Mouse (Mus musculus): ENCODE data around the gene Mettl24. TPM values are rescaled to one million over a fixed set of nuclear protein-coding genes. Genes with fewer than 3 reads are reported as not detected.

Mettl24 gene
- polyA plus RNA-seq, 1 experiment from 2014 or later: 3.9 TPM

GRCm38 (mm10) chr10:40716296-40716695, 33.2 kb downstream of the Mettl24 start:
- H3K27ac ChIP-seq: no peak overlapping the region
- no peak for ATAC-seq (replicated peaks; ENCODE audit: low FRiP score, low read depth)
- no peak overlapping the region for H3K9ac ChIP-seq (ENCODE audit: low read depth, low read length)
- H3K27me3 ChIP-seq (ENCODE audit: insufficient read depth, low read length): no peaks in the 10 kb centered on the region
- no peaks in the 10 kb centered on the region for H3K36me3 ChIP-seq (ENCODE audit: insufficient read depth, low read length)
- WGBS: 47% methylated on average over 8 of the region's 8 CpGs
- DNase-seq (ENCODE audit: low spot score): no peak
- no peaks in the 10 kb centered on the region for H3K9me3 ChIP-seq (replicated peaks; ENCODE audit: low read length)
- no peaks in the 10 kb centered on the region for H3K4me1 ChIP-seq (replicated peaks; ENCODE audit: insufficient read depth, low read length)
- H3K4me2 ChIP-seq (ENCODE audit: low read length): no peak overlapping the region
- H3K4me3 ChIP-seq (replicated peaks; ENCODE audit: low read depth, low read length): no peak overlapping the region
- TF ChIP-seq CTCF (IDR thresholded peaks at IDR 0.05; ENCODE audit: low read depth): no peak

GRCm38 (mm10) chr10:40716713-40717112, 33.6 kb downstream of the Mettl24 start:
- TF ChIP-seq CTCF (IDR thresholded peaks at IDR 0.05; ENCODE audit: low read depth): no peak
- no peak for DNase-seq (ENCODE audit: low spot score)

GRCm38 (mm10) chr10:40718362-40718761, 35.3 kb downstream of the Mettl24 start:
- TF ChIP-seq CTCF (IDR thresholded peaks at IDR 0.05; ENCODE audit: low read depth): no peak
- WGBS: 89% methylated on average over 13 of the region's 13 CpGs

More at GRCm38 (mm10) chr10:40716713-40717112, 33.6 kb downstream of the Mettl24 start:
- WGBS: 56% methylated on average over 3 of the region's 3 CpGs
- no peak overlapping the region for H3K9ac ChIP-seq (ENCODE audit: low read depth, low read length)
- no peaks in the 10 kb centered on the region for H3K27me3 ChIP-seq (ENCODE audit: insufficient read depth, low read length)
- no peaks in the 10 kb centered on the region for H3K9me3 ChIP-seq (replicated peaks; ENCODE audit: low read length)
- no peaks in the 10 kb centered on the region for H3K36me3 ChIP-seq (ENCODE audit: insufficient read depth, low read length)
- ATAC-seq (replicated peaks; ENCODE audit: low FRiP score, low read depth): no peak
- H3K27ac ChIP-seq: no peak overlapping the region
- no peak overlapping the region for H3K4me2 ChIP-seq (ENCODE audit: low read length)
- no peaks in the 10 kb centered on the region for H3K4me1 ChIP-seq (replicated peaks; ENCODE audit: insufficient read depth, low read length)
- no peak overlapping the region for H3K4me3 ChIP-seq (replicated peaks; ENCODE audit: low read depth, low read length)

GRCm38 (mm10) chr10:40719062-40719461, 36.0 kb downstream of the Mettl24 start:
- Histone ChIP-seq H3K9me3 (replicated peaks; ENCODE audit: low read length) (no peaks in the 10 kb centered on the region), H3K4me2 (ENCODE audit: low read length) (no peak overlapping the region), H3K27me3 (ENCODE audit: insufficient read depth, low read length) (no peaks in the 10 kb centered on the region), H3K4me3 (replicated peaks; ENCODE audit: low read depth, low read length) (no peak overlapping the region), H3K27ac (no peak overlapping the region), H3K36me3 (ENCODE audit: insufficient read depth, low read length) (no peaks in the 10 kb centered on the region), H3K9ac (ENCODE audit: low read depth, low read length) (no peak overlapping the region), H3K4me1 (replicated peaks; ENCODE audit: insufficient read depth, low read length) (0 out of 2 replicates have a peak, but pooled peaks cover 3% of the 10 kb centered on the region)
- 54% methylated on average over 6 of the region's 6 CpGs for WGBS
- DNase-seq (ENCODE audit: low spot score) (no peak), ATAC-seq (replicated peaks; ENCODE audit: low FRiP score, low read depth) (no peak)
- TF ChIP-seq CTCF (IDR thresholded peaks at IDR 0.05; ENCODE audit: low read depth): no peak

More at GRCm38 (mm10) chr10:40718362-40718761, 35.3 kb downstream of the Mettl24 start:
- H3K4me1 ChIP-seq (replicated peaks; ENCODE audit: insufficient read depth, low read length): no peaks in the 10 kb centered on the region
- ATAC-seq (replicated peaks; ENCODE audit: low FRiP score, low read depth) (no peak), DNase-seq (ENCODE audit: low spot score) (no peak)
- H3K36me3 ChIP-seq (ENCODE audit: insufficient read depth, low read length): no peaks in the 10 kb centered on the region
- H3K27ac ChIP-seq: no peak overlapping the region
- no peaks in the 10 kb centered on the region for H3K27me3 ChIP-seq (ENCODE audit: insufficient read depth, low read length)
- no peak overlapping the region for H3K4me3 ChIP-seq (replicated peaks; ENCODE audit: low read depth, low read length)
- H3K4me2 ChIP-seq (ENCODE audit: low read length): no peak overlapping the region
- no peak overlapping the region for H3K9ac ChIP-seq (ENCODE audit: low read depth, low read length)
- H3K9me3 ChIP-seq (replicated peaks; ENCODE audit: low read length): no peaks in the 10 kb centered on the region

- ATAC-seq (replicated peaks; ENCODE audit: low FRiP score, low read depth): no peak
- no peaks in the 10 kb centered on the region for H3K27me3 ChIP-seq (ENCODE audit: insufficient read depth, low read length)
- no peak overlapping the region for H3K4me2 ChIP-seq (ENCODE audit: low read length)
- 47% methylated on average over 5 of the region's 5 CpGs for WGBS
- no peak overlapping the region for H3K9ac ChIP-seq (ENCODE audit: low read depth, low read length)
- no peak for TF ChIP-seq CTCF (IDR thresholded peaks at IDR 0.05; ENCODE audit: low read depth)
- DNase-seq (ENCODE audit: low spot score): peak; percentile 34
- H3K4me3 ChIP-seq (replicated peaks; ENCODE audit: low read depth, low read length): no peak overlapping the region
- no peaks in the 10 kb centered on the region for H3K9me3 ChIP-seq (replicated peaks; ENCODE audit: low read length)
- H3K36me3 ChIP-seq (ENCODE audit: insufficient read depth, low read length): no peaks in the 10 kb centered on the region
- H3K4me1 ChIP-seq (replicated peaks; ENCODE audit: insufficient read depth, low read length): 0 out of 2 replicates have a peak, but pooled peaks cover 4% of the 10 kb centered on the region
- no peak overlapping the region for H3K27ac ChIP-seq
Measured at GRCm38 (mm10) chr10:40720883-40721282, 37.8 kb downstream of the Mettl24 start.

- peak; percentile 65 for DNase-seq (ENCODE audit: low spot score)
- 50% methylated on average over 6 of the region's 6 CpGs for WGBS
- no peak for ATAC-seq (replicated peaks; ENCODE audit: low FRiP score, low read depth)
Measured at GRCm38 (mm10) chr10:40724342-40724741, 41.3 kb downstream of the Mettl24 start.

GRCm38 (mm10) chr10:40725066-40725465, 42.0 kb downstream of the Mettl24 start:
- Histone ChIP-seq H3K4me3 (replicated peaks; ENCODE audit: low read depth, low read length) (no peak overlapping the region), H3K9ac (ENCODE audit: low read depth, low read length) (no peak overlapping the region), H3K4me1 (replicated peaks; ENCODE audit: insufficient read depth, low read length) (0 out of 2 replicates have a peak, but pooled peaks cover 4% of the 10 kb centered on the region), H3K36me3 (ENCODE audit: insufficient read depth, low read length) (no peaks in the 10 kb centered on the region), H3K9me3 (replicated peaks; ENCODE audit: low read length) (no peaks in the 10 kb centered on the region), H3K4me2 (ENCODE audit: low read length) (no peak overlapping the region), H3K27me3 (ENCODE audit: insufficient read depth, low read length) (no peaks in the 10 kb centered on the region), H3K27ac (no peak overlapping the region)
- ATAC-seq (replicated peaks; ENCODE audit: low FRiP score, low read depth): no peak
- WGBS: 58% methylated on average over 4 of the region's 4 CpGs
- DNase-seq (ENCODE audit: low spot score): peak; percentile 39
- TF ChIP-seq CTCF (IDR thresholded peaks at IDR 0.05; ENCODE audit: low read depth): peak; percentile 52

More at GRCm38 (mm10) chr10:40724342-40724741, 41.3 kb downstream of the Mettl24 start:
- Histone ChIP-seq H3K4me2 (ENCODE audit: low read length) (no peak overlapping the region), H3K4me1 (replicated peaks; ENCODE audit: insufficient read depth, low read length) (0 out of 2 replicates have a peak, but pooled peaks cover 4% of the 10 kb centered on the region), H3K27me3 (ENCODE audit: insufficient read depth, low read length) (no peaks in the 10 kb centered on the region), H3K27ac (peak overlapping the region; percentile 40; the same call in 1 of the 2 replicates), H3K9ac (ENCODE audit: low read depth, low read length) (no peak overlapping the region), H3K36me3 (ENCODE audit: insufficient read depth, low read length) (no peaks in the 10 kb centered on the region), H3K4me3 (replicated peaks; ENCODE audit: low read depth, low read length) (no peak overlapping the region), H3K9me3 (replicated peaks; ENCODE audit: low read length) (no peaks in the 10 kb centered on the region)
- TF ChIP-seq CTCF (IDR thresholded peaks at IDR 0.05; ENCODE audit: low read depth): no peak
